Mouse (Mus musculus): ENCODE results near the gene Pi16.

GRCm38 (mm10) chr17:29302149-29302548 is 15.3 kb upstream of the Pi16 start:
- TF ChIP-seq CTCF (IDR thresholded peaks at IDR 0.05; ENCODE audit: borderline replicate concordance, insufficient read depth, low read length) (no peak), POLR2A (IDR thresholded peaks at IDR 0.05; ENCODE audit: low read depth, low read length) (no peak)

All from embryonic fibroblast, embryonic 13.5 days (primary cell).